ENCODE assay signal across 9 mouse cellular contexts in genomic region chr6:39187227-39187626, GRCm38 (mm10). TPM values are rescaled to one million over a fixed set of nuclear protein-coding genes. Genes with fewer than 3 reads are reported as not detected.
A peak's percentile ranks its signal among the peaks of the same experiment; 100 is the strongest.
DNase-seq lines count a peak whose midpoint lies in the region; ATAC-seq and TF ChIP-seq lines count a peak whose summit lies in the region.
"Had no signal": no experiment of that assay in that cellular context is flagged by ENCODE, and none has a peak within 500 bp of the region (broad histone marks: within the 10 kb centered on the region; RNA-seq: fewer than 3 reads in every experiment).

No protein-coding gene starts in this region.

- H3K4me1 ChIP-seq in heart, postnatal 0 days (ENCODE audit: control insufficient read depth, insufficient read depth) = peaks cover 20% of the 10 kb centered on the region

- no peak overlapping the region for H3K9ac ChIP-seq in heart, postnatal 0 days (replicated peaks; ENCODE audit: low read depth, low read length)

- no peak overlapping the region for H3K4me3 ChIP-seq in heart, postnatal 0 days (ENCODE audit: low read depth, low read length)

- H3K4me2 ChIP-seq in heart, postnatal 0 days (ENCODE audit: low read depth, low read length) = no peak overlapping the region

- H3K27me3 ChIP-seq in heart, postnatal 0 days (ENCODE audit: control insufficient read depth, insufficient read depth, low read length) = no peaks in the 10 kb centered on the region

- no peak for ATAC-seq in heart, postnatal 0 days (ENCODE audit: insufficient read depth, low read depth)
- ATAC-seq in erythroid progenitor cell, adult 5-6 weeks (replicated peaks; ENCODE audit: low FRiP score, poor library complexity, severe bottlenecking) = peak; percentile 55

- 31% methylated on average over 2 of the region's 2 CpGs for WGBS in heart, postnatal 0 days

- no peak for DNase-seq in heart, postnatal 0 days (ENCODE audit: low spot score)
- DNase-seq in heart, adult 11 months = no peak
- DNase-seq in 3T3-L1 (ENCODE audit: low read depth, low spot score) (peak; percentile 59), ES-CJ7 (ENCODE audit: low read depth, low spot score) (peak; percentile 85)
- no peak for DNase-seq in urinary bladder, postnatal 25 days (ENCODE audit: low spot score)
- no peak for DNase-seq in frontal cortex, postnatal 25 days (ENCODE audit: low spot score in 2 of 2)
- DNase-seq in right cerebral cortex, postnatal 10 days (ENCODE audit: low spot score in 2 of 2) = no peak
- DNase-seq: layer of hippocampus, adult 9-11 months had no signal

- TF ChIP-seq CTCF in heart, postnatal 0 days (IDR thresholded peaks at IDR 0.05; ENCODE audit: low read depth) = peak; percentile 33

- no peaks in the 10 kb centered on the region for H3K36me3 ChIP-seq in heart, postnatal 0 days (replicated peaks; ENCODE audit: control insufficient read depth, insufficient read depth, low read length)

- no peak for TF ChIP-seq EP300 in heart, postnatal 0 days (IDR thresholded peaks at IDR 0.05; ENCODE audit: low read depth)

- H3K9me3 ChIP-seq in heart, postnatal 0 days (replicated peaks; ENCODE audit: control insufficient read depth, low read length) = no peaks in the 10 kb centered on the region

- H3K27ac ChIP-seq in heart, postnatal 0 days (ENCODE audit: low read depth) = no peak overlapping the region

RNA-seq across cellular contexts. Expression of gene Kdm7a, which starts 19.4 kb away (rescaled TPM):
- 9.0 and 10.1 TPM in 2 replicates for total RNA-seq in heart, postnatal 0 days (2014; rRNA removed; ENCODE audit: low replicate concordance)
- polyA plus RNA-seq in heart, postnatal 0 days (2015; fragmentation: Nextera tagmentation; extraction: Ambion mirVana) = 3.5 and 4.0 TPM in 2 replicates
- 98.7 and 110 TPM in 2 replicates for total RNA-seq in erythroid progenitor cell, adult 5-6 weeks (2015; ENCODE audit: low replicate concordance)
- total RNA-seq in erythroid progenitor cell, adult 5-6 weeks (2017; ENCODE audit: low replicate concordance) = 147 and 169 TPM in 2 replicates

Comparison
In these comparisons a context has a peak if more than half of its experiments do, and no peak if none do; other contexts are left out.
1. DNase-seq: peak in 3T3-L1 (single experiment) and ES-CJ7 (single experiment); none in heart, postnatal 0 days (single experiment), heart, adult 11 months (single experiment), urinary bladder, postnatal 25 days (single experiment), frontal cortex, postnatal 25 days (0 of 2) and right cerebral cortex, postnatal 10 days (0 of 2).